Mouse (Mus musculus): ENCODE data around the gene Psmb6. TPM values are rescaled to one million over a fixed set of nuclear protein-coding genes. Genes with fewer than 3 reads are reported as not detected.

Psmb6 gene
- total RNA-seq, 2 experiments from 2014 or later, result 296 TPM

- DNase-seq, result no peak
These were observed 46.5 kb downstream of the Psmb6 start for GRCm38 (mm10) chr11:70571641-70572040.

- DNase-seq, result no peak
These were observed 47.3 kb downstream of the Psmb6 start for GRCm38 (mm10) chr11:70572348-70572902.

- no peak for DNase-seq
These were observed 48.7 kb downstream of the Psmb6 start for GRCm38 (mm10) chr11:70573872-70574271.

- no peak for DNase-seq
These were observed 52.0 kb downstream of the Psmb6 start for GRCm38 (mm10) chr11:70577201-70577600.

Other genes starting within 250 kb of the Psmb6 start
- gene Alox12e, start 202.7 kb upstream of the Psmb6 start, total RNA-seq (2021), result under 1 TPM in 1 of 2 experiments, not detected in 1; 0.20 TPM
- gene Alox15, start 173.3 kb upstream of the Psmb6 start, total RNA-seq (2021), result under 1 TPM; 0.19 to 0.52 TPM
- gene Pelp1, start 115.3 kb upstream of the Psmb6 start, total RNA-seq (2021), result 10 to 100 TPM; 25.6 to 27.9 TPM
- gene Arrb2, start 92.7 kb upstream of the Psmb6 start, total RNA-seq (2021), result 10 to 100 TPM; 12.0 to 12.7 TPM
- gene Med11, start 73.4 kb upstream of the Psmb6 start, total RNA-seq (2021), result 10 to 100 TPM; 12.3 to 13.2 TPM
- gene Zmynd15, start 65.9 kb upstream of the Psmb6 start, total RNA-seq (2021), result 1 to 10 TPM in 1 of 2 experiments, under 1 TPM in 1; 0.92 to 2.0 TPM
- 1 to 10 TPM; 6.2 to 6.5 TPM for gene Cxcl16, start 65.4 kb upstream of the Psmb6 start, total RNA-seq (2021)
- 1 to 10 TPM; 1.7 to 2.5 TPM for gene Tm4sf5, start 20.1 kb upstream of the Psmb6 start, total RNA-seq (2021)
- gene Vmo1, start 10.8 kb upstream of the Psmb6 start, total RNA-seq (2021), result under 1 TPM in 1 of 2 experiments, not detected in 1; 0.43 TPM
- gene Gltpd2, start 6.2 kb upstream of the Psmb6 start, total RNA-seq (2021), result not detected
- not detected for gene Gm40193, start 7.6 kb downstream of the Psmb6 start, total RNA-seq (2021)
- gene Pld2, start 14.7 kb downstream of the Psmb6 start, total RNA-seq (2021), result 1 to 10 TPM; 8.3 to 9.3 TPM
- 10 to 100 TPM; 38.2 to 42.5 TPM for gene Mink1, start 37.5 kb downstream of the Psmb6 start, total RNA-seq (2021)
- not detected for gene 4930544D05Rik, start 90.5 kb downstream of the Psmb6 start, total RNA-seq (2021)
- gene Chrne, start 93.8 kb downstream of the Psmb6 start, total RNA-seq (2021), result not detected
- under 1 TPM; 0.16 to 0.26 TPM for gene Gp1ba, start 113.8 kb downstream of the Psmb6 start, total RNA-seq (2021)
- gene Rnf167, start 121.9 kb downstream of the Psmb6 start, total RNA-seq (2021), result 10 to 100 TPM; 42.1 to 42.8 TPM
- gene Slc25a11, start 122.1 kb downstream of the Psmb6 start, total RNA-seq (2021), result 100 to 1,000 TPM; 311 to 313 TPM
- 100 to 1,000 TPM; 572 to 580 TPM for gene Pfn1, start 129.3 kb downstream of the Psmb6 start, total RNA-seq (2021)
- gene Eno3, start 131.8 kb downstream of the Psmb6 start, total RNA-seq (2021), result 1,000 to 10,000 TPM; 1,339 to 1,391 TPM
- gene Spag7, start 144.0 kb downstream of the Psmb6 start, total RNA-seq (2021), result 10 to 100 TPM; 86.2 to 92.3 TPM
- 10 to 100 TPM; 22.2 to 23.5 TPM for gene Camta2, start 162.7 kb downstream of the Psmb6 start, total RNA-seq (2021)
- 1 to 10 TPM; 1.7 to 2.2 TPM for gene Inca1, start 174.8 kb downstream of the Psmb6 start, total RNA-seq (2021)
- 100 to 1,000 TPM; 238 to 241 TPM for gene Kif1c, start 175.2 kb downstream of the Psmb6 start, total RNA-seq (2021)
- gene Zfp3, start 238.8 kb downstream of the Psmb6 start, total RNA-seq (2021), result 10 to 100 TPM; 11.8 to 12.1 TPM